Mouse (Mus musculus) heart, postnatal 0 days (tissue): Measurements from ENCODE around the gene Ly9.

Experiments used
- CTCF ChIP-seq: IDR thresholded peaks from 2 replicates; pipeline ENCODE4 v1.5.1; 2016; ENCODE audit warnings: antibody characterized with exemption, control low read depth, low read depth
- EP300 ChIP-seq: IDR thresholded peaks from 2 replicates; pipeline ENCODE4 v1.6.1; 2016; ENCODE audit warnings: antibody characterized with exemption, low read depth

DNA sequence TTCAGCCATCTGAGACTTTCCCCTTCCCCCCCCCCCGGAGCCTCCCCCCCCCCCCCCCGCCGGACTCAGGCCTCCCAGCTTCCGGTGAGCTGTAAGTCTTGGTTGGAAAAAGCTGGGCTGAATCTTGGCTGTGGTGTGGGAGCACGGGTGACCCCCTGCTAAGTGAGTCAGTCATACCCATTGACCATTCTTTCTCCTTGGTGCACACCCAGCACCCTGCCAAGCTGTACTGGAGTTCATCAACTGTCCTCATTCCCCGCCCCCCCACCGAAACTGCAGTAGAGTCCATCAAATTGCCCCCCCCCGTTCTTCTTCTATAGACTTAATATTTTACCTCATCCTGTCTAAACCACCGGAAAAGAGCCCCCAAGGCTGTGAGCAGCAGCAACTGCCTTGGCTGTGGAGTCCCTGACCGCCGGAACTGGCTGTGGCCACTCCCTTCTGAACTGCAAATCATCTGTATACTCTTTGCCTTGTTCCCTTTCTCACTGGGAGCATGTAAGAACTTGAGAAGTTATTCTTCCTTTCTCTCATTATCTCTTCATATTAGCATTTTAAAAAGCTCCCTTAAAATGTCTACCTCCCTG, 45.5 kb downstream of the Ly9 start:
- TF ChIP-seq CTCF, result no peak
- TF ChIP-seq EP300, result no peak
